Mouse (Mus musculus): Measurements from ENCODE around the gene Fam102a.

- TF ChIP-seq CTCF (IDR thresholded peaks at IDR 0.05; ENCODE audit: low read depth, low read length) = no peak
- no peak for TF ChIP-seq POLR2AphosphoS5 (IDR thresholded peaks at IDR 0.05; ENCODE audit: insufficient replicate concordance, low read depth, low read length)
- no peak for TF ChIP-seq GATA1 (IDR thresholded peaks at IDR 0.05; ENCODE audit: borderline replicate concordance, low read length)
- TF ChIP-seq GATA2 (IDR thresholded peaks at IDR 0.05; ENCODE audit: borderline replicate concordance, low read depth, low read length) = no peak
Measured at GRCm38 (mm10) chr2:32568149-32568548, 33.0 kb downstream of the Fam102a start.

Measured in G1E (cell line).